Mouse (Mus musculus) liver, postnatal 0 days (tissue): ENCODE data around the gene Tnfrsf17. TPM values are rescaled to one million over a fixed set of nuclear protein-coding genes. Genes with fewer than 3 reads are reported as not detected.
A peak's percentile ranks its signal among the peaks of the same experiment; 100 is the strongest.

Source experiments
- ATAC-seq: fragments of 200-750 bp; cut with Nextera tagmentation; 2 replicates; pipeline ENCODE4 v1.8.0; 2017; ENCODE audit warnings: mild to moderate bottlenecking, moderate library complexity
- DNase-seq: peaks from one replicate; pipeline ENCODE4 v3.0.0-alpha.2; 2016
- H3K27ac ChIP-seq: fragments of 300-500 bp; sonication (generic); 2 replicates; pipeline ENCODE4 v1.5.1; 2014; ENCODE audit warnings: antibody characterized with exemption, moderate library complexity, mild to moderate bottlenecking, low read depth
- H3K27me3 ChIP-seq: fragments of 300-500 bp; sonication (generic); 2 replicates; pipeline ENCODE4 v1.6.1; 2014; ENCODE audit warnings: low read length, control low read depth, mixed read lengths; ENCODE audit not compliant: insufficient read depth
- H3K36me3 ChIP-seq: fragments of 300-500 bp; sonication (generic); replicated peaks from 2 replicates; pipeline ENCODE4 v1.6.1; 2014; ENCODE audit warnings: mild to moderate bottlenecking, control low read depth, low read length, moderate library complexity, mixed read lengths; ENCODE audit not compliant: insufficient read depth
- H3K4me1 ChIP-seq: fragments of 300-500 bp; sonication (generic); 2 replicates; pipeline ENCODE4 v1.6.1; 2014; ENCODE audit warnings: antibody characterized with exemption, mild to moderate bottlenecking, control low read depth; ENCODE audit not compliant: insufficient read depth
- H3K4me2 ChIP-seq: fragments of 300-500 bp; sonication (generic); 2 replicates; pipeline ENCODE4 v1.6.1; 2014; ENCODE audit warnings: low read depth, mild to moderate bottlenecking, low read length, moderate library complexity, mixed read lengths
- H3K4me3 ChIP-seq: fragments of 300-500 bp; sonication (generic); 2 replicates; pipeline ENCODE4 v1.5.1; 2014; ENCODE audit warnings: low read depth, low read length
- H3K9ac ChIP-seq: fragments of 300-500 bp; sonication (generic); replicated peaks from 2 replicates; pipeline ENCODE4 v1.6.1; 2014; ENCODE audit warnings: mild to moderate bottlenecking, moderate library complexity
- H3K9me3 ChIP-seq: fragments of 300-500 bp; sonication (generic); 2 replicates; pipeline ENCODE4 v1.6.1; 2016; ENCODE audit warnings: mild to moderate bottlenecking, control low read depth, low read length, mixed read lengths
- CTCF ChIP-seq: sonication (generic); IDR thresholded peaks from 2 replicates; pipeline ENCODE4 v1.5.1; 2016; ENCODE audit warnings: antibody characterized with exemption, low read depth
- EP300 ChIP-seq: IDR thresholded peaks from 2 replicates; pipeline ENCODE4 v1.6.1; 2016; ENCODE audit warnings: antibody characterized with exemption, low read depth, mild to moderate bottlenecking
- WGBS: fragments of 180-500 bp; shearing (Covaris S2); extraction: QIAGEN DNeasy Blood & Tissue Kit; methylation state at CpG from one replicate; pipeline ENCODE4 v1.1.7; 2014; ENCODE audit not compliant: insufficient replicate concordance; 5-methylcytosine and 5-hydroxymethylcytosine counted together
- polyA plus RNA-seq: library from polyadenylated mRNA; unstranded; fragments of >200 nt; fragmentation: Nextera tagmentation; extraction: Ambion mirVana; gene quantifications from 2 replicates; pipeline ENCODE4 v1.2.1, GENCODE M21; 2015

The Tnfrsf17 gene
- polyA plus RNA-seq = not detected in 2 replicates

DNA sequence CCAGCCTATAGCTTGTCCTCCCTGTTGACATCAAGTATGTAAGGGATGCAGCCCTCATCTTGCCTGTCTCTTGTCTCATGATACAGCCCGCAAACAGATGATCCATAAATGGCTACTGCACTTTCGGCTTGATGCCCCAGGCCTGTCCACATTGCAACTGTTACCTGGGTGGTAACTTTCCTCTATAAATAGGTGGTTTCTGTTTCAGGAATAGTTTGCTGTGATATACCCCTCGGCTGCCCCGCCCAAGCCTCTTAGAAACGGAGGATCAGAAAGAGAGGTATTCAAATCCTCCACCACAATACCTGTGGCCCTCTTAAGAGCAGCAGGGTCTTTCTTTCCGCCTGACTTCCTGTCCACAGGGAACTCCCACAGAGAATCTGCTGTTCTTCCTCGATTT, at the start of gene Tnfrsf17:
Gene Tnfrsf17 (plus strand): TSS at position 301 of the 400 bp plus-strand sequence.
- 55% methylated on average over 7 of the region's 7 CpGs for WGBS
- H3K36me3 ChIP-seq = no peaks in the 10 kb centered on the region
- no peaks in the 10 kb centered on the region for H3K27me3 ChIP-seq
- H3K27ac ChIP-seq = no peak within 1 kb of the TSS
- H3K4me1 ChIP-seq = peaks cover 4% of the 10 kb centered on the region; the same call in 1 of the 2 replicates
- no peak within 1 kb of the TSS for H3K9ac ChIP-seq
- DNase-seq (no peak), ATAC-seq (no peak)
- TF ChIP-seq CTCF (no peak), EP300 (no peak)
- no peaks in the 10 kb centered on the region for H3K9me3 ChIP-seq
- no peak within 1 kb of the TSS for H3K4me3 ChIP-seq
- no peak within 1 kb of the TSS for H3K4me2 ChIP-seq

DNA sequence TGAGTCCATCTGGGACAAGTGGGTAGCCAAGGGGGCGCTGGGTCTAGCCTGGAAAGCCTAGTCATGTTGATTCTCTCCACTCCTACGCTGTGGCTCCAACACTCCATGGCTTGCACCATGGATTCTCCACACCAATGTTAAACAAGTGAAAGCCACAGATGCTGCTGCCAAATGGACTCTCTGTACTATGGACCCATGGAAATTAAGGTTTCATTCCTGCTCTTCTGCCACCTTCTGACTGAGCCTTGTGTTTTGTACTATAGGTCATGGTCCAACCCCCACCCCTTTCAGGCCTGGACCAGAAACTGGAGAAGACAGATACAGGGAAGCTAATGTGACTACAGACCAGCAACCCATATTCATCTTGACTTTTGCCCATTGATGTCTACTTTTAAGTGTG, 47.1 kb upstream of the Tnfrsf17 start:
- no peak overlapping the region for H3K9ac ChIP-seq
- no peak overlapping the region for H3K27ac ChIP-seq
- ATAC-seq = peak; percentile 62
- TF ChIP-seq EP300 = no peak
- no peak for TF ChIP-seq CTCF
- H3K36me3 ChIP-seq = no peaks in the 10 kb centered on the region
- no peak overlapping the region for H3K4me3 ChIP-seq
- no peaks in the 10 kb centered on the region for H3K9me3 ChIP-seq
- DNase-seq = no peak
- H3K27me3 ChIP-seq = no peaks in the 10 kb centered on the region
- 84% methylated on average over 2 of the region's 2 CpGs for WGBS
- H3K4me1 ChIP-seq = no peaks in the 10 kb centered on the region
- no peak overlapping the region for H3K4me2 ChIP-seq

DNA sequence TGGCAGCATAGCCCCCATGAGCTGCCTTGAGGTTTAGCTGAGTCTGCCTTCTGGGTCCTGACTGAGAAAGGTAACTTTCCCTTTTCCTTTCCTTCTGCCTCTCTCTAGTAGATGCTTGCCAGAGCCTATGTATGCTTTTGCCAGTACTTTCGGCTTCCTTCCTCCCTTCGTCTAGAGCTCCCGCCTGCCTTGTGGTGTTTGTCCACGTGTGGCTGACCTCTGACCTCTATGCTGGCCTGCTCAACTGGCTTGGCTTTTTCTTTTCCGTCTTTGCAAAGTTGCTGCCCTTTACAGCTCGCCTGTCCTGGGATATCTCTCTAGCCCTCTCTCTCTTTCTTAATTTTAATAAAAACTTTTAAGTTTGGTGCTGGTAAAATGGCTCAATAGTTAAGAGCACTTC, 43.8 kb upstream of the Tnfrsf17 start:
- H3K4me3 ChIP-seq = no peak overlapping the region
- H3K27me3 ChIP-seq = no peaks in the 10 kb centered on the region
- H3K27ac ChIP-seq = no peak overlapping the region
- TF ChIP-seq CTCF (no peak), EP300 (no peak)
- H3K36me3 ChIP-seq = no peaks in the 10 kb centered on the region
- no peak overlapping the region for H3K9ac ChIP-seq
- no peak for DNase-seq
- no peak overlapping the region for H3K4me2 ChIP-seq
- no peaks in the 10 kb centered on the region for H3K4me1 ChIP-seq
- H3K9me3 ChIP-seq = no peaks in the 10 kb centered on the region
- whole genome bisulfite sequencing = 37% methylated on average over 6 of the region's 6 CpGs
- no peak for ATAC-seq

DNA sequence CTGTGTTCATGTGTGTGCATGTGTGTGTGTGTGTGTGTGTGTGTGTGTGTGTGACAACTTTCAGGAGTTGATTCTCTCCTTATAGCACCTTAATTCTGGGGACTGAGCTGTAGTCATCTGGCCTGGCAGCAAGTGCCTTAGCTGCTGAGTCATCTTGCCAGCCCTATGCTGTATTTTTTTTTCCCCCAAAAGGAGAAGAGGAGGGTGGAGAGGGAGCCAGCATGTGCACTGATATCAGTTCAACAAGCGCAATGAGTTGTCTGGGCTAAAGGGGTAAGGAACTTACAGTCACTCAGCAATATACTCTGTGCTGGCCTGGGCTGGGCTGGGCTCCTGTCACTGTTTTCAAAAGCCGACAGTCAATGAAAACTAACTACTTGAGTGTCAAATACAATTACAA, 43.0 kb upstream of the Tnfrsf17 start:
- H3K4me3 ChIP-seq = no peak overlapping the region
- WGBS = 38% methylated on average over 2 of the region's 2 CpGs
- ATAC-seq (peak; percentile 89), DNase-seq (peak; percentile 13)
- H3K36me3 ChIP-seq = no peaks in the 10 kb centered on the region
- no peaks in the 10 kb centered on the region for H3K4me1 ChIP-seq
- TF ChIP-seq CTCF (no peak), EP300 (no peak)
- no peaks in the 10 kb centered on the region for H3K27me3 ChIP-seq
- H3K9me3 ChIP-seq = no peaks in the 10 kb centered on the region
- peak overlapping the region; percentile 41; the same call in 1 of the 2 replicates for H3K27ac ChIP-seq
- H3K9ac ChIP-seq = no peak overlapping the region
- no peak overlapping the region for H3K4me2 ChIP-seq

DNA sequence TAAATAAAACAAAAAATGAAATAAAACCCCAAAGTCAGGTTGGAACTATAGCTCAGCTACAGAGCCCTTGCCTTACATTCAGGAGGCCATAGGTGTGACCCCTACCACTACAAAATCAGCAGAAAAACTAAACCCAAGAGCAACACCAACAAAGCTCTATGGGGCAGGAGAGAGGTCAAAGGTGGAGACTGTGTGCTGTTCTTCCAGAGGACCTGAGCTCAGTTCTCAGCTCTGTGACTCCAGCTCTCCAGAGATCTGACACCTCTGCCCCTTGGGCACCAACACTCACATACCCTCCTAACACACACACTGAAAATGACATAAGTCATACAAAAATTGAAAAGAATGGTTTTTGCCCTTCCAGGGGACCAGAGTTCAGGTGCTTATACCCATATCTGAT, 42.5 kb upstream of the Tnfrsf17 start:
- Histone ChIP-seq H3K27me3 (no peaks in the 10 kb centered on the region), H3K9me3 (no peaks in the 10 kb centered on the region), H3K4me1 (no peaks in the 10 kb centered on the region), H3K9ac (no peak overlapping the region), H3K4me3 (no peak overlapping the region), H3K36me3 (no peaks in the 10 kb centered on the region), H3K27ac (peak overlapping the region; percentile 41), H3K4me2 (no peak overlapping the region)
- no peak for ATAC-seq
- no peak for DNase-seq
- TF ChIP-seq EP300 (no peak), CTCF (no peak)

DNA sequence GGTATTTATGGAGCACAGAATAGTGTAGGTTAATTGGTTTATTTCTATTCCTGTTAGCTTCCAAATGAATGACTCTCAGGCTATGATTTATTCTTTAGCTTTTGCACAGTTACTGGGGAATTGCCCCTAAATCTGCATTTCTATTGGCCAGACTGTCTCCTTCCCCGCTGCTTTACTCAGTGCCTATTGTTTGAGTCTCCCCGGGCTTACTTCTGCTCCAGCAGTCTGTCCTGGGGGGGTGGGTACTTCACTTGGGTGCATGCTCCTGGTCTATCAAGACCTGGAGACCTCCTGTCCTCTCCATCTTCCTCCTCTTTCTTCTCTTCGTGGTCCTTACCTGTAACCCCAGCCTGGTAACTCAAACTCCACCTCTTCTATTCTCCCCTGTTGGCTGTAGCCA, 36.7 kb upstream of the Tnfrsf17 start:
- Histone ChIP-seq H3K4me2 (no peak overlapping the region), H3K4me1 (no peaks in the 10 kb centered on the region), H3K9me3 (no peaks in the 10 kb centered on the region), H3K27ac (no peak overlapping the region), H3K36me3 (no peaks in the 10 kb centered on the region), H3K27me3 (no peaks in the 10 kb centered on the region), H3K9ac (no peak overlapping the region), H3K4me3 (no peak overlapping the region)
- TF ChIP-seq CTCF (no peak), EP300 (no peak)
- 65% methylated on average over 3 of the region's 3 CpGs for WGBS
- ATAC-seq = no peak
- DNase-seq = no peak

DNA sequence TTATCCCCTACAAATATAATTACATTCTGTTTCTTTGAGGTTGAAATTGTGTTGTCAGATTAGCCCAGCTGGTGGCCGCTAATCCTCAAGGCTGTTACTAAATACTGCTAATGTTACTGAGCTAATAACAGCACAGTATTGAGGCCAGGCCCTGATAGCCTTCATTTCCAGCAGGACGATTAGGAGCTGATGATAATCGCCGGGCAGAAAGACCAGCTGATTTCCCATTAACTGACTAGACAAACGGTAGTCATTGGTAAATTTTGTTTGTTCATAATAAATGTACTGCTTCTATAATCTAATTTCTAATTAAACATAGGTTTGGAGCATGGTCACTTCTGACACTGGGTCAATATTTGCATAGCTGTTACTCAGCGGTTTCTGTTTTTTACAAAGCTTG, 34.8 kb upstream of the Tnfrsf17 start:
- Histone ChIP-seq H3K9me3 (no peaks in the 10 kb centered on the region), H3K4me1 (no peaks in the 10 kb centered on the region), H3K27me3 (no peaks in the 10 kb centered on the region), H3K27ac (no peak overlapping the region), H3K9ac (no peak overlapping the region), H3K4me3 (no peak overlapping the region), H3K36me3 (no peaks in the 10 kb centered on the region), H3K4me2 (no peak overlapping the region)
- ATAC-seq = no peak
- no peak for DNase-seq
- TF ChIP-seq CTCF (no peak), EP300 (no peak)
- 57% methylated on average over 6 of the region's 6 CpGs for WGBS
